Mouse (Mus musculus) liver, embryonic 13.5 days (tissue): ENCODE results near the gene Nenf. TPM values are rescaled to one million over a fixed set of nuclear protein-coding genes. Genes with fewer than 3 reads are reported as not detected.

ENCODE experiments used
- ATAC-seq: fragments of 200-750 bp; cut with Nextera tagmentation; 2 replicates; pipeline ENCODE4 v1.8.0; 2017; ENCODE audit warnings: low read depth, mild to moderate bottlenecking, moderate number of reproducible peaks, moderate library complexity
- DNase-seq: peaks from one replicate; pipeline ENCODE4 v3.0.0; 2022
- H3K27ac ChIP-seq: fragments of 300-500 bp; sonication (generic); 2 replicates; pipeline ENCODE4 v1.5.1; 2015; ENCODE audit warnings: moderate library complexity, mild to moderate bottlenecking, inconsistent platforms
- H3K27me3 ChIP-seq: fragments of 300-500 bp; sonication (generic); 2 replicates; pipeline ENCODE4 v1.6.1; 2015; ENCODE audit warnings: mild to moderate bottlenecking, inconsistent platforms
- H3K36me3 ChIP-seq: fragments of 300-500 bp; sonication (generic); 2 replicates; pipeline ENCODE4 v1.6.1; 2015; ENCODE audit warnings: mild to moderate bottlenecking, inconsistent platforms
- H3K4me1 ChIP-seq: fragments of 300-500 bp; sonication (generic); replicated peaks from 2 replicates; pipeline ENCODE4 v1.6.1; 2015; ENCODE audit warnings: inconsistent platforms
- H3K4me2 ChIP-seq: fragments of 300-500 bp; sonication (generic); 2 replicates; pipeline ENCODE4 v1.6.1; 2015; ENCODE audit warnings: inconsistent platforms, mild to moderate bottlenecking, moderate library complexity
- H3K4me3 ChIP-seq: fragments of 300-500 bp; sonication (generic); replicated peaks from 2 replicates; pipeline ENCODE4 v1.5.1; 2015; ENCODE audit warnings: mild to moderate bottlenecking, inconsistent platforms
- H3K9ac ChIP-seq: fragments of 300-500 bp; sonication (generic); 2 replicates; pipeline ENCODE4 v1.6.1; 2015; ENCODE audit warnings: mild to moderate bottlenecking, inconsistent platforms
- H3K9me3 ChIP-seq: fragments of 300-500 bp; sonication (generic); replicated peaks from 2 replicates; pipeline ENCODE4 v1.6.1; 2016; ENCODE audit warnings: inconsistent platforms
- WGBS: fragments of 180-500 bp; shearing (Covaris S2); methylation state at CpG from one replicate; pipeline ENCODE4 v1.1.7; 2015; ENCODE audit not compliant: insufficient replicate concordance; 5-methylcytosine and 5-hydroxymethylcytosine counted together
- polyA plus RNA-seq: library from polyadenylated mRNA; unstranded; fragments of >200 nt; fragmentation: Nextera tagmentation; extraction: Ambion mirVana; gene quantifications from 2 replicates; pipeline ENCODE4 v1.2.1, GENCODE M21; 2015

Gene Nenf
- polyA plus RNA-seq, 1 experiment from 2014 or later, result 29.9 TPM

- H3K27me3 ChIP-seq, result 0 out of 2 replicates have a peak, but pooled peaks cover 6% of the 10 kb centered on the region
- 47% methylated on average over 11 of the region's 11 CpGs for WGBS
- ATAC-seq (no peak), DNase-seq (no peak)
- H3K9me3 ChIP-seq, result no peaks in the 10 kb centered on the region
- no peak overlapping the region for H3K9ac ChIP-seq
- H3K4me1 ChIP-seq, result no peaks in the 10 kb centered on the region
- no peak overlapping the region for H3K4me2 ChIP-seq
- no peak overlapping the region for H3K4me3 ChIP-seq
- H3K27ac ChIP-seq, result no peak overlapping the region
- H3K36me3 ChIP-seq, result no peaks in the 10 kb centered on the region
Observed at GRCm38 (mm10) chr1:191299215-191299942, 18.6 kb downstream of the Nenf start.

- H3K4me3 ChIP-seq, result no peak overlapping the region
- H3K27me3 ChIP-seq, result 0 out of 2 replicates have a peak, but pooled peaks cover 6% of the 10 kb centered on the region
- WGBS, result 77% methylated on average over 4 of the region's 4 CpGs
- DNase-seq, result no peak
- H3K9ac ChIP-seq, result no peak overlapping the region
- no peak for ATAC-seq
- H3K9me3 ChIP-seq, result no peaks in the 10 kb centered on the region
- no peak overlapping the region for H3K4me2 ChIP-seq
- no peak overlapping the region for H3K27ac ChIP-seq
- no peaks in the 10 kb centered on the region for H3K4me1 ChIP-seq
- no peaks in the 10 kb centered on the region for H3K36me3 ChIP-seq
Observed at GRCm38 (mm10) chr1:191298304-191298703, 19.7 kb downstream of the Nenf start.

GRCm38 (mm10) chr1:191296445-191296844 lies 21.5 kb downstream of the Nenf start:
- H3K4me2 ChIP-seq, result no peak overlapping the region
- peaks cover 6% of the 10 kb centered on the region; the same call in 1 of the 2 replicates for H3K27me3 ChIP-seq
- no peaks in the 10 kb centered on the region for H3K4me1 ChIP-seq
- H3K36me3 ChIP-seq, result no peaks in the 10 kb centered on the region
- DNase-seq, result no peak
- ATAC-seq, result no peak
- no peak overlapping the region for H3K27ac ChIP-seq
- no peaks in the 10 kb centered on the region for H3K9me3 ChIP-seq
- H3K4me3 ChIP-seq, result no peak overlapping the region
- no peak overlapping the region for H3K9ac ChIP-seq
- whole genome bisulfite sequencing, result 63% methylated on average over 5 of the region's 5 CpGs

GRCm38 (mm10) chr1:191295784-191296183 lies 22.2 kb downstream of the Nenf start:
- Histone ChIP-seq H3K36me3 (no peaks in the 10 kb centered on the region), H3K9me3 (no peaks in the 10 kb centered on the region), H3K27ac (no peak overlapping the region), H3K4me1 (no peaks in the 10 kb centered on the region), H3K4me2 (no peak overlapping the region), H3K4me3 (no peak overlapping the region), H3K27me3 (peaks cover 6% of the 10 kb centered on the region; the same call in 1 of the 2 replicates), H3K9ac (no peak overlapping the region)
- DNase-seq (no peak), ATAC-seq (no peak)
- 30% methylated on average over 3 of the region's 3 CpGs for WGBS

GRCm38 (mm10) chr1:191293996-191294795 lies 23.8 kb downstream of the Nenf start:
- no peak for ATAC-seq
- 46% methylated on average over 9 of the region's 9 CpGs for WGBS

GRCm38 (mm10) chr1:191293051-191293450 lies 24.9 kb downstream of the Nenf start:
- WGBS, result 53% methylated on average over 2 of the region's 2 CpGs
- no peaks in the 10 kb centered on the region for H3K9me3 ChIP-seq
- ATAC-seq, result no peak
- no peak for DNase-seq
- no peak overlapping the region for H3K4me3 ChIP-seq
- peaks cover 2% of the 10 kb centered on the region; the same call in 1 of the 2 replicates for H3K27me3 ChIP-seq
- no peaks in the 10 kb centered on the region for H3K36me3 ChIP-seq
- H3K4me1 ChIP-seq, result no peaks in the 10 kb centered on the region
- no peak overlapping the region for H3K4me2 ChIP-seq
- no peak overlapping the region for H3K9ac ChIP-seq
- no peak overlapping the region for H3K27ac ChIP-seq

More at GRCm38 (mm10) chr1:191293996-191294795, 23.8 kb downstream of the Nenf start:
- Histone ChIP-seq H3K9me3 (no peaks in the 10 kb centered on the region), H3K36me3 (no peaks in the 10 kb centered on the region), H3K4me1 (no peaks in the 10 kb centered on the region), H3K27ac (no peak overlapping the region), H3K9ac (no peak overlapping the region), H3K27me3 (peaks cover 6% of the 10 kb centered on the region; the same call in 1 of the 2 replicates), H3K4me3 (no peak overlapping the region), H3K4me2 (no peak overlapping the region)
- no peak for DNase-seq

GRCm38 (mm10) chr1:191292348-191292747 lies 25.6 kb downstream of the Nenf start:
- no peaks in the 10 kb centered on the region; the same call in 1 of the 2 replicates for H3K27me3 ChIP-seq
- H3K9me3 ChIP-seq, result no peaks in the 10 kb centered on the region
- H3K36me3 ChIP-seq, result no peaks in the 10 kb centered on the region
- ATAC-seq (no peak), DNase-seq (no peak)
- no peak overlapping the region for H3K27ac ChIP-seq
- no peak overlapping the region for H3K9ac ChIP-seq
- no peak overlapping the region for H3K4me3 ChIP-seq
- H3K4me1 ChIP-seq, result no peaks in the 10 kb centered on the region
- WGBS, result 65% methylated on average over 5 of the region's 5 CpGs
- no peak overlapping the region for H3K4me2 ChIP-seq

- 31% methylated on average over 8 of the region's 8 CpGs for WGBS
- H3K27me3 ChIP-seq, result no peaks in the 10 kb centered on the region; the same call in 1 of the 2 replicates
- ATAC-seq (peak; percentile 53), DNase-seq (peak; percentile 57)
- no peak overlapping the region for H3K4me2 ChIP-seq
- 0 out of 2 replicates have a peak, but pooled peaks cover 2% of the 10 kb centered on the region for H3K4me1 ChIP-seq
- H3K9ac ChIP-seq, result no peak overlapping the region
- no peak overlapping the region for H3K4me3 ChIP-seq
- H3K36me3 ChIP-seq, result no peaks in the 10 kb centered on the region
- H3K27ac ChIP-seq, result no peak overlapping the region
- H3K9me3 ChIP-seq, result no peaks in the 10 kb centered on the region
Observed at GRCm38 (mm10) chr1:191288762-191289161, 29.2 kb downstream of the Nenf start.

- H3K9me3 ChIP-seq, result no peaks in the 10 kb centered on the region
- ATAC-seq (no peak), DNase-seq (no peak)
- no peaks in the 10 kb centered on the region for H3K36me3 ChIP-seq
- H3K9ac ChIP-seq, result no peak overlapping the region
- H3K27ac ChIP-seq, result no peak overlapping the region
- H3K4me2 ChIP-seq, result no peak overlapping the region
- H3K27me3 ChIP-seq, result no peaks in the 10 kb centered on the region
- H3K4me3 ChIP-seq, result no peak overlapping the region
- 78% methylated on average over 8 of the region's 8 CpGs for WGBS
- 0 out of 2 replicates have a peak, but pooled peaks cover 5% of the 10 kb centered on the region for H3K4me1 ChIP-seq
Observed at GRCm38 (mm10) chr1:191284502-191284901, 33.5 kb downstream of the Nenf start.

GRCm38 (mm10) chr1:191283110-191284040 lies 34.6 kb downstream of the Nenf start:
- H3K27me3 ChIP-seq, result no peaks in the 10 kb centered on the region
- no peak overlapping the region for H3K27ac ChIP-seq
- peak; percentile 10; the same call in 1 of the 2 replicates for ATAC-seq

More at GRCm38 (mm10) chr1:191283110-191284040, 34.6 kb downstream of the Nenf start:
- Histone ChIP-seq H3K9me3 (no peaks in the 10 kb centered on the region), H3K36me3 (no peaks in the 10 kb centered on the region), H3K4me1 (peaks cover 5% of the 10 kb centered on the region; the same call in 1 of the 2 replicates), H3K4me3 (no peak overlapping the region), H3K4me2 (no peak overlapping the region), H3K9ac (no peak overlapping the region)
- DNase-seq, result no peak
- 62% methylated on average over 13 of the region's 13 CpGs for WGBS
